Mouse (Mus musculus) neural tube, embryonic 11.5 days (tissue): ENCODE results near the gene Cst9. TPM values are rescaled to one million over a fixed set of nuclear protein-coding genes. Genes with fewer than 3 reads are reported as not detected.

Source experiments
- ATAC-seq: fragments of 200-750 bp; cut with Nextera tagmentation; 2 replicates; pipeline ENCODE4 v1.8.0; 2017; ENCODE audit warnings: moderate number of reproducible peaks, mild to moderate bottlenecking, moderate TSS enrichment, moderate library complexity; ENCODE audit not compliant: insufficient read depth, low FRiP score, low TSS enrichment
- DNase-seq: peaks from one replicate; pipeline ENCODE4 v3.0.0-alpha.2; 2015; ENCODE audit warnings: low spot score
- H3K27ac ChIP-seq: fragments of 300-500 bp; sonication (generic); 2 replicates; pipeline ENCODE4 v1.5.1; 2014; ENCODE audit warnings: low read depth, mild to moderate bottlenecking, low read length
- H3K27me3 ChIP-seq: fragments of 300-500 bp; sonication (generic); 2 replicates; pipeline ENCODE4 v1.6.1; 2014; ENCODE audit warnings: mild to moderate bottlenecking, low read length, mixed read lengths; ENCODE audit not compliant: control insufficient read depth, insufficient read depth
- H3K36me3 ChIP-seq: fragments of 300-500 bp; sonication (generic); 2 replicates; pipeline ENCODE4 v1.6.1; 2014; ENCODE audit warnings: mild to moderate bottlenecking, low read length, moderate library complexity, mixed read lengths; ENCODE audit not compliant: control insufficient read depth, insufficient read depth
- H3K4me1 ChIP-seq: fragments of 300-500 bp; sonication (generic); 2 replicates; pipeline ENCODE4 v1.6.1; 2014; ENCODE audit warnings: low read length, mixed read lengths; ENCODE audit not compliant: control insufficient read depth, insufficient read depth
- H3K4me2 ChIP-seq: fragments of 300-500 bp; sonication (generic); 2 replicates; pipeline ENCODE4 v1.6.1; 2014; ENCODE audit warnings: low read depth, mild to moderate bottlenecking, moderate library complexity
- H3K4me3 ChIP-seq: fragments of 300-500 bp; sonication (generic); 2 replicates; pipeline ENCODE4 v1.5.1; 2014; ENCODE audit warnings: low read depth, low read length
- H3K9ac ChIP-seq: fragments of 300-500 bp; sonication (generic); 2 replicates; pipeline ENCODE4 v1.6.1; 2014; ENCODE audit warnings: mild to moderate bottlenecking, low read length
- H3K9me3 ChIP-seq: fragments of 300-500 bp; sonication (generic); 2 replicates; pipeline ENCODE4 v1.6.1; 2016; ENCODE audit warnings: low read length; ENCODE audit not compliant: control insufficient read depth
- WGBS: fragments of 180-500 bp; shearing (Covaris S2); extraction: QIAGEN DNeasy Blood & Tissue Kit; methylation state at CpG from one replicate; pipeline ENCODE4 v1.1.7; 2014; 5-methylcytosine and 5-hydroxymethylcytosine counted together
- polyA plus RNA-seq: library from polyadenylated mRNA; unstranded; fragments of >200 nt; fragmentation: Nextera tagmentation; extraction: Ambion mirVana; gene quantifications from 2 replicates; pipeline ENCODE4 v1.2.1, GENCODE M21; 2014

Cst9 gene
- polyA plus RNA-seq, 1 experiment from 2014 or later, result not detected

DNA sequence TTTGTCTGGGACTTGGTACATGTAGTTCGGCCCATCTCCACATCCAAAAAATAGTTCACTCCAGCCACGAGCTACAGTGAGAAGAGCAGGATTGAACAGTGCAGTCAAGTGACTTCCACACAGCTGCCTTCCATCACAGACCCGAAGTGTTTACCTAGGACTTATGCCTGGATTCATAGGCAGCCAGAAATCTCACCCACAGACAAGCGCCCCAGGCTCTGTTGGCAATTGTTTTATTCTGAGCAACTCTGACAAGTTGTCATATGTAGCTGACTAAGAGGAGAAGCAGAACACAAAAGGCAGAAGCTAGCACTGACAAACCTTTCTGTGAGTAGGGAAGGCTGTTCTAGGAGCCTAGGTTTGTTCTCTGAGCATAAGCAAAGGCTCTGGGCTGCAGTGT lies 37.9 kb downstream of the Cst9 start:
- Histone ChIP-seq H3K4me1 (peaks cover 11% of the 10 kb centered on the region), H3K36me3 (no peaks in the 10 kb centered on the region; the same call in 1 of the 2 replicates), H3K27me3 (no peaks in the 10 kb centered on the region), H3K9me3 (no peaks in the 10 kb centered on the region), H3K4me3 (no peak overlapping the region), H3K27ac (no peak overlapping the region), H3K9ac (no peak overlapping the region), H3K4me2 (peak overlapping the region; percentile 13; the same call in 1 of the 2 replicates)
- WGBS, result 91% methylated on average over 4 of the region's 4 CpGs
- ATAC-seq, result no peak
- DNase-seq, result no peak

DNA sequence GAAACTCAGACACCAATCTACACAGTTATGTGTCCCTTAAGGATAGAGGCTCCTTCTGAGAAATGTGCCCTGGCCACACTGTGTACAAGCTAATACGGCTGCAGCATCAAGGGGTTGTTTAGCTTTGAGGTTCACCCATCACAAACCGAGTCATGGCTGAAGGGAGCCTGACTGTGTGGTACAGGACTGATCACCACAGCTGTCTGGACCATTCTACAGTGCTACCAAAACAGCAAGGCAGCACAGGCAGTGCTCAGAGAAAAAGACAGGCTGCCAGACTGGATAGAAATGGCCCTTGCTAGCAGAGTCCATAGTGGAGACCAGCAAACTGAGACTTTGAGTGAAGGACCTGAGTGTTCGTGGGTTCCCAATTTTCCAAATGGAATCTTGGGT lies 39.3 kb downstream of the Cst9 start:
- no peak overlapping the region for H3K27ac ChIP-seq

DNA sequence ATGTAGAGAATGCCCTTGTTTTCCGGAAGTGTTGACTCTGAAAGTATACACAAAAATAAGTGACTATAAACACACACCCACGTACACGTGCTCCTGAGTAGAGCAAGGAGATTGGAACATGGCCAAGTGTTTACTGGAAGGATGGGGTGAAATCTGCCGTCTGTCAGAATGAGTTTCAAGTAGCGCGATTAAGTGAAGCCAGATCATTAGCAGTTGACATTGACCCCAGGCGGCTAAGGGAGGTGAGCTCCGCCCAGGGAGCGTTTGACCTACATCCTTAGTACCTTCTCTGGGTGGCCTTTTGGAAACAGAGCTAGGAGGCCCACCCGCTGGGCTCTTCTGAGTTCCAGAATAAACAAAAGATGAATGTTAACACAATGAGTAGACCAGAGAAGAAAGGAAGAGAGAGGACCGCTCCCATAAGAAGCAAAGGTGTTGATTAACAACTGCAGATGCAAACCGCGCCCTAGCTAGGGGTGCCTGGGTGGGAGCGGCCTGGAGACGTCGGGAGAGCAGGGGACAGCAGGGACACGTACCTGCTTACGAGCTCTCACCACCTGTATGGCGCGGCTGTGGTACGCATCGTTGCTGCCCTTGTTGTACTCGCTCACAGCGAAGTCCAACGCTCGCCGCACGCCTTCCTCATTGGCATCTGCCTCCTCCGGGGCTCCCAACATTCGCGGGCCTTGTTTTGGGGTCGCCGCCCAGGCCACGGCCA lies 39.8 kb downstream of the Cst9 start:
- Histone ChIP-seq H3K4me2 (peak overlapping the region; percentile 78), H3K4me1 (peaks cover 11% of the 10 kb centered on the region), H3K27ac (peak overlapping the region; percentile 73), H3K9me3 (no peaks in the 10 kb centered on the region), H3K27me3 (no peaks in the 10 kb centered on the region), H3K36me3 (no peaks in the 10 kb centered on the region; the same call in 1 of the 2 replicates), H3K9ac (peak overlapping the region; percentile 88), H3K4me3 (peak overlapping the region; percentile 88)
- peak; percentile 43 for DNase-seq
- ATAC-seq, result peak; percentile 64
- 2% methylated on average over 34 of the region's 34 CpGs for WGBS

More for the DNA sequence above, 39.3 kb downstream of the Cst9 start:
- DNase-seq (no peak), ATAC-seq (no peak)
- no peaks in the 10 kb centered on the region for H3K9me3 ChIP-seq
- no peaks in the 10 kb centered on the region for H3K27me3 ChIP-seq
- H3K36me3 ChIP-seq, result no peaks in the 10 kb centered on the region; the same call in 1 of the 2 replicates
- H3K4me1 ChIP-seq, result peaks cover 11% of the 10 kb centered on the region
- H3K4me2 ChIP-seq, result peak overlapping the region; percentile 78
- H3K9ac ChIP-seq, result peak overlapping the region; percentile 88; the same call in 1 of the 2 replicates
- WGBS, result 72% methylated on average over 3 of the region's 3 CpGs
- peak overlapping the region; percentile 88 for H3K4me3 ChIP-seq

DNA sequence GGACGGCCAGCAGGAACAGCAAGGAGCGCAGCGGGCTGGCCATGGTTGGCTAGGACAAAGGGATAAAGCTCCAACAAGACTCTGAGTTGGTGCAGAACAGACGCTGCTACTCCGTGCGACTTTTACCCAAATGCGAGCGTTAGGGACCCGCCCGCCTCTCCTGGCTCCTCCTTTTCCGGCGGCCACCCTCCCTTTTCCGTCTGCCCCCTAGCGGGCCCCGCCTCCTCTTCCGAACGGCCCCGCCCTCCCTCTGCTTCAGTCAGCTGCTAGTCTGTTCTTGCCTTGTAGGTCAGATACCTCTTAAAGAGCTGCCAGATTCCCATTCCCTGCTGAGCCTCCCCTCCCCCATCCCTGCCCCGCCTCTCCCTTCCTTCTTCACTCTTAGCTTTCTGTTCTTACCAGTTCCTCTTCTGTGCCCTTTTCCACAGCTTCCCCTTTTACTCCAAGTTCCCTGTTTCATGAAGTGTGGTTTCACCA lies 40.4 kb downstream of the Cst9 start, which contains the start of gene Cst3:
Gene Cst3, minus strand, starts transcription at position 358 of the 477 bp plus-strand sequence.
- 0% methylated on average over 18 of the region's 19 CpGs for WGBS
- peak; percentile 90 for DNase-seq

DNA sequence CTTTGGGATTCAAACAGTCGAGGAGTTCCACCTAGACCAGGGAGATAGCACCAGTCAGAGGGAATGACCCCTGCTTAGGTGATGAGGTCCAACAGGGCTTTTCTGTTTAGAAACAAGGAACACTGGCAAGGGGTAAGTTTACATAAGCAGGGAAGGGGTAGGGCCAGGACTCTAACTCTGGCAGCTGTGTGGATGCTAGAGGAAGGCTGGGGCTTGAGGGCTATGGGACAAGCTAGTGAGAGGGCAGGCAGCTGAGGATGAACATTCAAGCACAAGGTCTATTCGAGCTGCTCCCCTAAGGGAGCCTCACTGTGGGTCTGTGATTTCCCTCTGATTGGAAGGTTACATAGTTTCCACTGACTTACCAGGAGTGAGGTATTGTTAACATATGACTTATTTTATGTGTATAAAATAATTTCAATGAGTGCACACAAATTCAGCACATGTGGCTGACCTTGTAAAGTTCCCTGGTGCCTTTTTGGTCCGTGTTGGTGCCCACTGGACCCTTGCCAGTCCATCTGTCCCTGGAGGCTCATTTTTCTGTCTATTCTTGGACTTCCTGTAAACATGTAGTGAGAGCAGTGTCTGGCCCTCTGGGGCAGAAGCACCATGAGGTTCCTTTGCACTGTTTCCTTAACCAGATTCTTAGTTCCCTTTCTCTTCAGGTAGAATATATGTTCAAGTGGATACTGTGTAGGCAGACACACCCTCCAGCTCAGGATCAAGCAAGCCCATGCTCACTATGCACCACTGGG lies 42.2 kb downstream of the Cst9 start:
- Histone ChIP-seq H3K4me1 (peaks cover 11% of the 10 kb centered on the region), H3K9me3 (no peaks in the 10 kb centered on the region), H3K36me3 (no peaks in the 10 kb centered on the region; the same call in 1 of the 2 replicates), H3K4me3 (no peak overlapping the region), H3K9ac (no peak overlapping the region), H3K27ac (no peak overlapping the region), H3K27me3 (no peaks in the 10 kb centered on the region), H3K4me2 (no peak overlapping the region)
- 58% methylated on average over 3 of the region's 3 CpGs for WGBS
- DNase-seq (no peak), ATAC-seq (no peak)

More for the DNA sequence above, 40.4 kb downstream of the Cst9 start, which contains the start of gene Cst3:
- Histone ChIP-seq H3K9me3 (no peaks in the 10 kb centered on the region), H3K27ac (peak within 1 kb of the TSS; percentile 73), H3K4me2 (peak within 1 kb of the TSS; percentile 78), H3K4me1 (peaks cover 11% of the 10 kb centered on the region), H3K36me3 (no peaks in the 10 kb centered on the region; the same call in 1 of the 2 replicates), H3K9ac (peak within 1 kb of the TSS; percentile 88), H3K4me3 (peak within 1 kb of the TSS; percentile 88), H3K27me3 (no peaks in the 10 kb centered on the region)
- peak; percentile 96 for ATAC-seq

DNA sequence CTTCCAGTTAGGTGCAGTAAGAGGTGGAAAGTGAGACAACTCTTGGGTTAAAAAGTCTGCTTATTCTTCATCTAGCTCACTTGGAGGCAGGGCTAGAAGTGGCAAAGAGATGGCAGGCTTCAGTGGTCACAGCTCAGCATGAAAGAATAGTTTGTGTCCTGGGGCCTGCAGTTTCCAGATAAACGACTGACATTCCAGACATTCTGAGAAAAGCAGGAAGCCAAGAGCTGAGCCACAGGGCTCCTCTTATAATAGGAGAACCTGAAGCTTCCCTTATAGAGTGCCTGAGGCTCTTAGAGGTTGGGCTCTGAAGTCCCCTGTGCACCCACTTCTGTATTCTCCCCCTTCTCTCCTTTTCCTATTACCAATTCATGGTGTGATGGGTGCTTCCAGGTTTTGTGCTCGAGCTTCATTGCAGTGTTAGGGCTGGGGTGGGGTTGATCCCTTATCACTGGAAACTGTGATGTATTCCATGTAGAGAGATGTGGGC lies 43.7 kb downstream of the Cst9 start:
- no peak for ATAC-seq
- DNase-seq, result no peak
- Histone ChIP-seq H3K4me1 (peaks cover 11% of the 10 kb centered on the region), H3K27me3 (no peaks in the 10 kb centered on the region), H3K4me2 (no peak overlapping the region), H3K27ac (no peak overlapping the region), H3K9ac (no peak overlapping the region), H3K9me3 (no peaks in the 10 kb centered on the region), H3K4me3 (no peak overlapping the region), H3K36me3 (no peaks in the 10 kb centered on the region)
- 15% methylated on average over 2 of the region's 2 CpGs for WGBS

DNA sequence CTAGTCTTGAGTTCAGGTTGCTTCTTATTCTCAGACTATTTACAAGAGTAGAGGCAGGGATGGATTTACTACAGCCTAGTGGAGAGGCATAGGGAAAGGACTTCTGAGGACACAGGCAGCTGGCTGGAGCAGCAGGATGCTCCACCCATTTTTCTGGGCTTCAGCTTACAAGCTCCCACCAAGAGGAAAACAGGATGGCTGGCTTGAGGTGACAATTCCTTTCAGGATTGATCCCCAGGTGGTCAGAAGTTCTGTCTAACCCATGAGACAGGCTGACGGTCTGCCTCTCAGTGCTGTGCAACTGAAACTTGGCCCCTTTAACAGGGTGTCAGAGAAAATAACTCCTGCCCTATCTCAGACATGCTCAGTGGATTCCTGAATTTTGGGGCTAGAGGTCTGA lies 44.3 kb downstream of the Cst9 start:
- WGBS, result 45% methylated on average over 1 of the region's 1 CpGs
- Histone ChIP-seq H3K27me3 (no peaks in the 10 kb centered on the region), H3K9me3 (no peaks in the 10 kb centered on the region), H3K27ac (no peak overlapping the region), H3K4me3 (no peak overlapping the region), H3K9ac (no peak overlapping the region), H3K4me2 (no peak overlapping the region), H3K36me3 (no peaks in the 10 kb centered on the region), H3K4me1 (peaks cover 6% of the 10 kb centered on the region)
- ATAC-seq (no peak), DNase-seq (no peak)

DNA sequence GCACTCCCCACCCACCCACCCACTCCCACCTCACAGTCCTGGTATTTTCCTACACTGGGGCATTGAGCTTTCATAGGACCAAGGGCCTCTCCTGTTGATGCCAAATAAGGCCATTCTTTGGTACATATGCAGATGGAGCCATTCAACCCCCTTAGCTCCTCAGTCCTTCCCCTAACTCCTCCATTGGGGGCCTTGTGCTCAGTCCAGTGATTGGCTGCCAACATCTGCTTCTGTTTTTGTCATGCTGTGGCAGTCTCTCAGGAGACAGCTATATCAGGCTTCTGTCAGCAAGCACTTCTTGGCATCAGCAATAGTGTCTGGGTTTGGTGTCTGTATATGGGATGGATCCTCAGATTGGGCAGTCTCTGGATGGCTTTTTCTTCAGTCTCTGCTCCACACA lies 49.8 kb downstream of the Cst9 start:
- no peaks in the 10 kb centered on the region for H3K27me3 ChIP-seq
- H3K4me1 ChIP-seq, result no peaks in the 10 kb centered on the region
- H3K36me3 ChIP-seq, result no peaks in the 10 kb centered on the region
- H3K9ac ChIP-seq, result no peak overlapping the region
- no peaks in the 10 kb centered on the region for H3K9me3 ChIP-seq
- no peak overlapping the region for H3K4me2 ChIP-seq
- DNase-seq (no peak), ATAC-seq (no peak)
- H3K27ac ChIP-seq, result no peak overlapping the region
- H3K4me3 ChIP-seq, result no peak overlapping the region
